Mouse (Mus musculus) C2C12 (cell line): ENCODE data around the gene Lmna. TPM values are rescaled to one million over a fixed set of nuclear protein-coding genes. Genes with fewer than 3 reads are reported as not detected.

ENCODE experiments used
- H3K27me3 ChIP-seq: one replicate; pipeline ENCODE4 v1.6.1; 2011; ENCODE audit not compliant: control insufficient read depth, insufficient read depth, insufficient read length
- H3K36me3 ChIP-seq: one replicate; pipeline ENCODE4 v1.6.1; 2011; ENCODE audit not compliant: control insufficient read depth, insufficient read depth
- H3K4me3 ChIP-seq: one replicate; pipeline ENCODE4 v1.5.1; 2011; ENCODE audit warnings: mild to moderate bottlenecking, control low read depth; ENCODE audit not compliant: poor library complexity, insufficient read depth, severe bottlenecking
- H3K79me2 ChIP-seq: one replicate; pipeline ENCODE4 v1.6.1; 2011; ENCODE audit not compliant: control insufficient read depth, insufficient read depth
- H3K79me3 ChIP-seq: one replicate; pipeline ENCODE4 v1.6.1; 2011; ENCODE audit warnings: low read depth, control low read depth
- H3ac ChIP-seq: one replicate; pipeline ENCODE3; 2011; ENCODE audit warnings: low read depth; ENCODE audit not compliant: control insufficient read depth, insufficient read length
- CEBPB ChIP-seq: IDR thresholded peaks from one replicate; pipeline ENCODE4 v1.6.1; 2011; ENCODE audit warnings: low read depth, mild to moderate bottlenecking, control low read depth, moderate library complexity
- CTCF ChIP-seq: IDR thresholded peaks from one replicate; pipeline ENCODE4 v1.5.1; 2011; ENCODE audit not compliant: control insufficient read depth, insufficient read depth, insufficient read length
- FOSL1 ChIP-seq: IDR thresholded peaks from one replicate; pipeline ENCODE4 v1.8.0; 2011; ENCODE audit warnings: mild to moderate bottlenecking, low read length; ENCODE audit not compliant: poor library complexity, insufficient read depth, severe bottlenecking
- MAX ChIP-seq: IDR thresholded peaks from one replicate; pipeline ENCODE4 v1.6.1; 2011; ENCODE audit warnings: mild to moderate bottlenecking, control low read depth
- MYOD1 ChIP-seq: IDR thresholded peaks from one replicate; pipeline ENCODE4 v1.6.1; 2011; ENCODE audit warnings: low read depth; ENCODE audit not compliant: control insufficient read depth, insufficient read length
- MYOG ChIP-seq: IDR thresholded peaks from one replicate; pipeline ENCODE4 v1.6.1; 2011; ENCODE audit not compliant: control insufficient read depth, insufficient read length; ENCODE audit errors: extremely low read depth
- USF1 ChIP-seq: IDR thresholded peaks from one replicate; pipeline ENCODE4 v1.6.1; 2011; ENCODE audit warnings: low read depth, mild to moderate bottlenecking, control low read depth, moderate library complexity
- polyA plus RNA-seq: library from polyadenylated mRNA; unstranded; fragments of >200 nt; fragmentation: generic; extraction: Trizol; gene quantifications from one replicate; pipeline ENCODE4 v1.2.1, GENCODE M21; 2012; ENCODE audit warnings: missing spikeins

Gene Lmna
- polyA plus RNA-seq, 1 experiment: 1,441 TPM

DNA sequence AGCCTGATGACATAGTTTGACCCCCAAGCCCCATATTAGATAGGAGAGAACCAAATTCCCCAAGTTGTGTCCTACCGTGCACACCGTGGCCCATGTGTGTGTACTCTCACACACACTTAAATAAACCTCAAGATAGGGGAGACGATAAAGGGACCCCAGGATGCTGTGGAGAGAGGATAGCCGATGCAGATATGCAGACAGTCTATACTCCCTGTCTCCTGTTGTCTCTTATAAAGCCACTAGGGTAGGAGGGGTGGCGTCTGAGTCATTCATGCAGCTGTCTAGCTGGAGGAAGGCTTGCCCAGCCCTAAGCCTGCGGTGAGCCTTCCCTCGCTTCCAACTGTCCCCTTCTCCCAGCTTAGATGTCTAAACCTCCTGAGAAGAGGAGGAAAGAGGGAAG lies 9.7 kb downstream of the Lmna start:
- Histone ChIP-seq H3K27me3 (no peaks in the 10 kb centered on the region), H3ac (peak overlapping the region; percentile 53), H3K79me2 (peaks cover 85% of the 10 kb centered on the region), H3K36me3 (peaks cover 62% of the 10 kb centered on the region), H3K79me3 (peaks cover 78% of the 10 kb centered on the region), H3K4me3 (peak overlapping the region; percentile 100)
- peak; percentile 96 for TF ChIP-seq MYOD1
- no peak for TF ChIP-seq CEBPB
- TF ChIP-seq CTCF: no peak
- no peak for TF ChIP-seq MAX
- no peak for TF ChIP-seq USF1
- TF ChIP-seq FOSL1: no peak
- no peak for TF ChIP-seq MYOG

DNA sequence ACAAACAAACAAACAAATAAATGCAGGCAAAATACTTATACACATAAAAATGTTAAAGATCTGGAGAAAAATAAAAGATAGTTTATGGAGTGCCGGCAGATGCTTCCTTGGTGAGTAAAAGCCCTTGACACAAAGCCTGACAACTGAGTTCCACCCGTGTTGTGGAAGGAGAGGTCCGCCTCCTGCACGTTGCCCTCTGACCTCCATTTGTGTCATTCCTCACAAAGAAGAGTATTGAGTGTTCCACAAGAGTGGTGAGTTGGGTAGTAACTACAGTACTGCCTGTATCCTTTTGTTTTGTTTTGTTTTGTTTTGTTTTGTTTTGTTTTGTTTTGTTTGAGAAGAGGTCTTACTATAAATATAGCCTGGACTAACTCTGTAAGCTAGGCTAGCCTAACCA lies 10.2 kb downstream of the Lmna start:
- H3K36me3 ChIP-seq: peaks cover 66% of the 10 kb centered on the region
- peak overlapping the region; percentile 100 for H3K4me3 ChIP-seq
- peaks cover 86% of the 10 kb centered on the region for H3K79me2 ChIP-seq
- no peaks in the 10 kb centered on the region for H3K27me3 ChIP-seq
- peak overlapping the region; percentile 53 for H3ac ChIP-seq
- peaks cover 83% of the 10 kb centered on the region for H3K79me3 ChIP-seq
- TF ChIP-seq MAX (no peak), CTCF (no peak), USF1 (no peak), MYOG (no peak), FOSL1 (no peak), CEBPB (no peak), MYOD1 (no peak)

DNA sequence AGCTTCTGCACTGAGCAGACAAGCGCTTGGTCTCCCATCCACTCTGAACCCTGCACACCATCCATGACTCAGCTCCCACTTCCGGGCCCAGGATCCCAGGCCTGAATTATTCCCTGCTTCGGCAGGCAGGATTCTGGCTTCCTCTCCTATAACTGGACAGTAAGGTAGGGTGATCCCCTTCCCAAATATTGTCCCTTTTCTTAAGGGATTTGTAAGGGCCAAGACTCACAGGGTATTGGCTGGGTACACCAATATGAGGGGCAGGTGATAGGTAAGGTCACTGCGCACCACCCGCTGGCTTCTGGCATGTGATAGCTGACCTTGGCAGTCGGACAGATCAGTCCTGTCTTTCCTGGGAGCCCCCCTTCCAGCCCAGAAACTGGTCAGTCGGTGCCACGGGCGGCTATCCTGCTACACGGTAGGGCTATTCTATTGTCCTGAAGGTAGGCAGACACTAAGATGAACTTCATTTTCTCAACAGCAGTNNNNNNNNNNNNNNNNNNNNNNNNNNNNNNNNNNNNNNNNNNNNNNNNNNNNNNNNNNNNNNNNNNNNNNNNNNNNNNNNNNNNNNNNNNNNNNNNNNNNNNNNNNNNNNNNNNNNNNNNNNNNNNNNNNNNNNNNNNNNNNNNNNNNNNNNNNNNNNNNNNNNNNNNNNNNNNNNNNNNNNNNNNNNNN lies 13.9 kb downstream of the Lmna start:
- Histone ChIP-seq H3K4me3 (no peak overlapping the region), H3ac (peak overlapping the region; percentile 9), H3K79me2 (peaks cover 90% of the 10 kb centered on the region), H3K27me3 (no peaks in the 10 kb centered on the region), H3K79me3 (peaks cover 73% of the 10 kb centered on the region), H3K36me3 (peaks cover 70% of the 10 kb centered on the region)
- TF ChIP-seq FOSL1: no peak
- no peak for TF ChIP-seq USF1
- no peak for TF ChIP-seq MYOG
- TF ChIP-seq MAX: no peak
- TF ChIP-seq CTCF: no peak
- no peak for TF ChIP-seq CEBPB
- TF ChIP-seq MYOD1: no peak

DNA sequence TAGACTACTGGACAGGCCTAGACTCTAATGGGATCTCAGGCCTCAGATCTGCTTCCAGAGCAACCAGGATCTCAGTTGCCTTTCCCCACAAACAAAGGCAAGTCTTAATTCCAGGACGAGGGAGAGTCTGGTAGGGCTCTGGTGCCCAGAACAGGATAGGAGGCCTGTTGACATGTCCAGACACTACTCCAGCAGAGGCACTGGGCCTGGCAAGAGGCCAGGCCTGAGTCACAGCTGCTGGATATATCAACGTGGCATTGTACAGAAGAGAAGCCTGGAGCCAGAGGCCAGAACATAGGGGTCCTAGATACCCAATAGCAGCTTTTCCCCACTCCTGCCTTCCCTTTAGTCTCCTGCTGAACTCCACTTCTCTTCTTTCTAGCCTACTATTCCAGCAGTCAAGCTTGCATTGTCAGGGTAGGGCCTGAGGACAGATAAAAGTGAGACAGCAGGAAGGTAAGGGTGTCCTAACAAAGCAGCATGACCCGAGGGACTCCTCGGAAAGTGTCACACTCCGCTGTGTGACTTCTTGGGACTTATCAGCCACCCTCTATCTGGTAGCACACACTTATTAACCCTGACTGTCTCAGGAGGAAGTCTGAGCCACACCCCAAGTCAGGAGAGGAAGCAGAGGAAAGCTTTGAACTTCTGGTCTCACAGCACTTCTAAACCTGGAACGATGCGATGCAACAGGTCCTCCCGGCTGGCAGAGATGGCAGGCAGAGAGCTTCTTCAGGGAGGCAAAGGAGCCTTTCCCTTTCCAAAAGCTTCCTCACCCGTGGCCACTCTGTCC lies 14.7 kb downstream of the Lmna start:
- Histone ChIP-seq H3K79me2 (peaks cover 90% of the 10 kb centered on the region), H3K79me3 (peaks cover 74% of the 10 kb centered on the region), H3ac (peak overlapping the region; percentile 68), H3K36me3 (peaks cover 74% of the 10 kb centered on the region), H3K27me3 (no peaks in the 10 kb centered on the region), H3K4me3 (no peak overlapping the region)
- TF ChIP-seq MYOG (no peak), MYOD1 (peak; percentile 68), MAX (peak; percentile 58)

DNA sequence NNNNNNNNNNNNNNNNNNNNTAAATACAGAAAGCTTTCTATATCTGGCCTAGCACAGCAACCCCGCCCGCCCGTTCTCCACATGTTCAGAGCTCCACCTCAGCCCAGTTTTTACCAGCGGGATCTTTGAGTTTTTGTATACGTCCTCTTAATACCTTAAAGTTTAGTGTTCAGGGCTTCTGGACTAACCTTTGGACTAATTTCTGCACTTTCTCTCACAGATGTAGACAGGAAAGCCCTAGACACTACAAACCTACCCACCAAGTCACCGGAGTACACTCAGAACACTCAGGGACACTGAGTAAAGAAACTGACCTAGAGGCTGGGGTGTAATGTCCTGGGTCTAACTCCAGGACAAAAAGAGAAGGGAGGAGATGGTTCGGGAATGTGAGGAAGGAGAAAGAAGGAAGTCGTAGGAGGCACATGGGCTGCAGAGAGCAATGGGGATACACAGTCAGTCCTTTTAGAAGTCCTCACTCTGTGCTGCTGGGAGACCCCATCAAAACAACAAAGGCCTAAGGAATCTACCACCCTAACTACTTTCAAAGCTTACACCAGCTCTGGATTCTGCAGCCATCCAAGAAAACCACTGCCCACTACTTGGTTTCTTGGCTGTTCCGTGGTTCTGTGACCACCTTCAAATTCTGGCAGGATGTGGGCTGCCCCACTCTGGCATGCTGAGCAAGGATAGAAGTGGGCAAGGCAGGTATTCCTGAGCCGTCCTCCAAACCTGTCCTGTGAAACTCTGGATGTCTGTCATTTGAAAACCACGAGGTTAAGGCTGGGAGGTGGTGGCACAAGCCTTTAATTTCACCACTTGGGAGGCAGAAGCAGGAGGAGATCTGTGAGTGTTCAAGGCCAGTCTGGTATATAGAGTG lies 15.8 kb downstream of the Lmna start:
- H3K36me3 ChIP-seq: peaks cover 74% of the 10 kb centered on the region
- H3K27me3 ChIP-seq: no peaks in the 10 kb centered on the region
- H3ac ChIP-seq: peak overlapping the region; percentile 8
- no peak for TF ChIP-seq MYOG
- TF ChIP-seq CEBPB: no peak
- TF ChIP-seq MYOD1: no peak
- no peak for TF ChIP-seq FOSL1
- TF ChIP-seq USF1: no peak
- TF ChIP-seq CTCF: no peak
- no peak for TF ChIP-seq MAX
- H3K79me3 ChIP-seq: peaks cover 74% of the 10 kb centered on the region
- H3K79me2 ChIP-seq: peaks cover 90% of the 10 kb centered on the region
- no peak overlapping the region for H3K4me3 ChIP-seq
